Mouse (Mus musculus) kidney, embryonic 14.5 days (tissue): ENCODE results near the gene Spic. TPM values are rescaled to one million over a fixed set of nuclear protein-coding genes. Genes with fewer than 3 reads are reported as not detected.

Experiments used
- polyA plus RNA-seq: library from polyadenylated mRNA; unstranded; fragments of >200 nt; fragmentation: Nextera tagmentation; extraction: Ambion mirVana; gene quantifications from 2 replicates; pipeline ENCODE4 v1.2.1, GENCODE M21; 2014

Gene Spic
- polyA plus RNA-seq, 1 experiment from 2014 or later: 0.26 TPM

Other genes starting within 250 kb of the Spic start
- not detected in 2 replicates for gene Sycp3, start 225.4 kb downstream of the Spic start, polyA plus RNA-seq
- gene Chpt1, start 180.9 kb downstream of the Spic start, polyA plus RNA-seq: 27.8 and 35.8 TPM in 2 replicates
- gene Mybpc1, start 79.9 kb downstream of the Spic start, polyA plus RNA-seq: 1.5 and 1.9 TPM in 2 replicates
- gene Arl1, start 45.8 kb upstream of the Spic start, polyA plus RNA-seq: 172 and 186 TPM in 2 replicates
- 20.4 and 29.9 TPM in 2 replicates for gene Utp20, start 141.8 kb upstream of the Spic start, polyA plus RNA-seq
- gene Slc5a8, start 201.0 kb upstream of the Spic start, polyA plus RNA-seq: 1.2 and 3.7 TPM in 2 replicates